In the genomic region with DNA sequence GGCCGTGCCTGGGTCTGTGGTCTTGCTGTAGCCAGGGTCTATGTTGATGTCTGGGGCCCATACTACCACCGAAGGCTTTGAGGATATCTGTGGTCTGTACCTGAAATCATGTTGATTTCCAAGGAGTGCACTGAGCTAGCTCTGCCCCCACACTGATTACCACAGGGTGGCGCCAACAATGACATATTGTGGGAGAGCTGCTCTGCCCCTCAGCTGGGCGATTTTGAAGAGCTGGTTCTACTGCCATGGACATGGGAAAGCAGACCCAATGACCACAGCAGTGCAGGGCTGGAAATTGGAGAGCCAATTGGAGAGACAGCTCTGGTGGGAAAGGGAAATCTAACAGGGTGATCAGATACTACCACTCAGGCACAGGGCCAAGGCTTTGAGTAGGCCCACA, we compare ENCODE assay signal across 9 mouse cellular contexts.
DNase-seq lines count a peak whose midpoint lies in the region; ATAC-seq and TF ChIP-seq lines count a peak whose summit lies in the region.
"Had no signal": no experiment of that assay in that cellular context is flagged by ENCODE, and none has a peak within 500 bp of the region (broad histone marks: within the 10 kb centered on the region; RNA-seq: fewer than 3 reads in every experiment).

No protein-coding gene starts in this region.

- H3K27me3 ChIP-seq in hindbrain, embryonic 11.5 days (ENCODE audit: control insufficient read depth, insufficient read depth, low read length) = no peaks in the 10 kb centered on the region
- no peaks in the 10 kb centered on the region for H3K27me3 ChIP-seq in hindbrain, embryonic 12.5 days
- H3K27me3 ChIP-seq in thymus, adult 2 months (ENCODE audit: control insufficient read depth, insufficient read depth, low read length) = no peaks in the 10 kb centered on the region

- no peak overlapping the region for H3K4me2 ChIP-seq in hindbrain, embryonic 11.5 days (replicated peaks; ENCODE audit: low read depth, low read length)
- no peak overlapping the region for H3K4me2 ChIP-seq in hindbrain, embryonic 12.5 days (replicated peaks)

- H3K9ac ChIP-seq in hindbrain, embryonic 11.5 days (ENCODE audit: low read depth, low read length) = no peak overlapping the region
- H3K9ac ChIP-seq in hindbrain, embryonic 12.5 days = no peak overlapping the region

- H3K27ac ChIP-seq in hindbrain, embryonic 11.5 days (ENCODE audit: low read depth, low read length) = no peak overlapping the region
- no peak overlapping the region for H3K27ac ChIP-seq in hindbrain, embryonic 12.5 days
- H3K27ac ChIP-seq in thymus, adult 2 months (ENCODE audit: control insufficient read depth, insufficient read depth, low read length) = no peak overlapping the region
- no peak overlapping the region for H3K27ac ChIP-seq in bone marrow, adult 2 months (ENCODE audit: control insufficient read depth, insufficient read depth, low read depth, low read length, poor library complexity)

- no peak overlapping the region for H3K4me3 ChIP-seq in hindbrain, embryonic 11.5 days (ENCODE audit: low read depth, low read length)
- no peak overlapping the region for H3K4me3 ChIP-seq in hindbrain, embryonic 12.5 days
- H3K4me3 ChIP-seq in thymus, adult 2 months (ENCODE audit: control insufficient read depth, insufficient read depth, low read length) = no peak overlapping the region
- H3K4me3 ChIP-seq in bone marrow, adult 2 months (replicated peaks; ENCODE audit: control insufficient read depth, low read depth, low read length) = no peak overlapping the region

- H3K36me3 ChIP-seq in hindbrain, embryonic 11.5 days (ENCODE audit: control insufficient read depth, insufficient read depth, low read length) = no peaks in the 10 kb centered on the region
- no peaks in the 10 kb centered on the region for H3K36me3 ChIP-seq in hindbrain, embryonic 12.5 days
- no peaks in the 10 kb centered on the region for H3K36me3 ChIP-seq in thymus, adult 2 months (ENCODE audit: control insufficient read depth, insufficient read depth, low read length)

- ATAC-seq in hindbrain, embryonic 11.5 days (ENCODE audit: low FRiP score) = no peak
- ATAC-seq in hindbrain, embryonic 12.5 days (ENCODE audit: low FRiP score) = no peak

- H3K9me3 ChIP-seq in hindbrain, embryonic 11.5 days (ENCODE audit: control insufficient read depth, low read length) = no peaks in the 10 kb centered on the region
- H3K9me3 ChIP-seq in hindbrain, embryonic 12.5 days (replicated peaks) = no peaks in the 10 kb centered on the region

- TF ChIP-seq CTCF in thymus, adult 2 months (IDR thresholded peaks at IDR 0.05; ENCODE audit: borderline replicate concordance, control insufficient read depth, extremely low read depth, insufficient read depth, low read length, poor library complexity) = no peak
- peak; percentile 50 for TF ChIP-seq CTCF in bone marrow, adult 2 months (IDR thresholded peaks at IDR 0.05; ENCODE audit: control insufficient read depth, insufficient read depth, low read length)

- 76% methylated on average over 4 of the region's 4 CpGs for WGBS in hindbrain, embryonic 11.5 days
- 79% methylated on average over 4 of the region's 4 CpGs for WGBS in hindbrain, embryonic 12.5 days
- WGBS in thymus, adult 2 months = 63% methylated on average over 4 of the region's 4 CpGs
- 48% methylated on average over 4 of the region's 4 CpGs for WGBS in bone marrow, adult 2 months

- no peaks in the 10 kb centered on the region for H3K4me1 ChIP-seq in hindbrain, embryonic 11.5 days (replicated peaks; ENCODE audit: control insufficient read depth, insufficient read depth, low read length)
- no peaks in the 10 kb centered on the region for H3K4me1 ChIP-seq in hindbrain, embryonic 12.5 days
- no peaks in the 10 kb centered on the region for H3K4me1 ChIP-seq in thymus, adult 2 months (replicated peaks; ENCODE audit: control insufficient read depth, insufficient read depth, low read length)
- H3K4me1 ChIP-seq in bone marrow, adult 2 months (ENCODE audit: control insufficient read depth, insufficient read depth, low read length) = no peaks in the 10 kb centered on the region

- DNase-seq in hindbrain, embryonic 11.5 days (ENCODE audit: low spot score) = peak; percentile 32
- peak; percentile 11 for DNase-seq in thymus, adult 2 months
- no peak for DNase-seq in thymus, adult 18-20 months
- peak; percentile 17 for DNase-seq in thymus, postnatal 25 days
- no peak for DNase-seq in spleen, adult 12 weeks (ENCODE audit: low spot score)
- no peak for DNase-seq in layer of hippocampus, adult 11-12 months (ENCODE audit: low spot score)
- DNase-seq: right cerebral cortex, postnatal 25 days had no signal

- TF ChIP-seq POLR2A in thymus, adult 2 months (IDR thresholded peaks at IDR 0.05; ENCODE audit: control insufficient read depth, extremely low read depth, insufficient read depth, low read length, poor library complexity) = no peak
- no peak for TF ChIP-seq POLR2A in bone marrow, adult 2 months (IDR thresholded peaks at IDR 0.05; ENCODE audit: borderline replicate concordance, control insufficient read depth, low read depth, low read length)

Comparison
In these comparisons a context has a peak if more than half of its experiments do, and no peak if none do; other contexts are left out.
1. DNase-seq: peak in hindbrain, embryonic 11.5 days (single experiment), thymus, adult 2 months (single experiment) and thymus, postnatal 25 days (single experiment); none in thymus, adult 18-20 months (0 of 2), spleen, adult 12 weeks (single experiment) and layer of hippocampus, adult 11-12 months (single experiment).